Mouse (Mus musculus) heart, adult 11 months (tissue): Measurements from ENCODE around the gene Trim24.
"Not testable (repeated sequence)": the region's sequence is repeated elsewhere in the genome, so short reads cannot be mapped to it uniquely, and the experiment has no call there.

Experiments used
- DNase-seq: peaks from one replicate; pipeline ENCODE4 v3.0.0; 2022

The Trim24 gene

GRCm38 (mm10) chr6:37870245-37871136 lies at the start of gene Trim24:
Gene Trim24, plus strand, starts transcription at chr6:37870811.
- peak; percentile 100 for DNase-seq

GRCm38 (mm10) chr6:37821531-37822051 lies 49.0 kb upstream of the Trim24 start:
- peak; percentile 30 for DNase-seq

- DNase-seq = no peak
These were observed 48.2 kb upstream of the Trim24 start for GRCm38 (mm10) chr6:37822390-37822789.

GRCm38 (mm10) chr6:37823731-37824130 lies 46.9 kb upstream of the Trim24 start:
- DNase-seq = peak; percentile 19

- DNase-seq = peak; percentile 30
These were observed 45.1 kb upstream of the Trim24 start for GRCm38 (mm10) chr6:37825331-37826115.

- no peak for DNase-seq
These were observed 41.7 kb upstream of the Trim24 start for GRCm38 (mm10) chr6:37828955-37829354.

- no peak for DNase-seq
These were observed 41.0 kb upstream of the Trim24 start for GRCm38 (mm10) chr6:37829631-37830030.

GRCm38 (mm10) chr6:37833691-37834090 lies 36.9 kb upstream of the Trim24 start:
- no peak for DNase-seq

- DNase-seq = peak; percentile 52
These were observed 33.6 kb upstream of the Trim24 start for GRCm38 (mm10) chr6:37836951-37837565.

- DNase-seq = peak; percentile 87
These were observed 27.6 kb upstream of the Trim24 start for GRCm38 (mm10) chr6:37842779-37843605.

- DNase-seq = no peak
These were observed 26.9 kb upstream of the Trim24 start for GRCm38 (mm10) chr6:37843647-37844273.

- not testable (repeated sequence) for DNase-seq
These were observed 25.7 kb upstream of the Trim24 start for GRCm38 (mm10) chr6:37844947-37845346.

GRCm38 (mm10) chr6:37847531-37847930 lies 23.1 kb upstream of the Trim24 start:
- not testable (repeated sequence) for DNase-seq

GRCm38 (mm10) chr6:37851352-37851751 lies 19.3 kb upstream of the Trim24 start:
- DNase-seq = no peak

GRCm38 (mm10) chr6:37853289-37853688 lies 17.3 kb upstream of the Trim24 start:
- DNase-seq = no peak

GRCm38 (mm10) chr6:37855384-37855783 lies 15.2 kb upstream of the Trim24 start:
- DNase-seq = no peak

GRCm38 (mm10) chr6:37856300-37856699 lies 14.3 kb upstream of the Trim24 start:
- not testable (repeated sequence) for DNase-seq

GRCm38 (mm10) chr6:37857196-37857874 lies 13.3 kb upstream of the Trim24 start:
- peak; percentile 34 for DNase-seq

- DNase-seq = peak; percentile 54
These were observed 12.5 kb upstream of the Trim24 start for GRCm38 (mm10) chr6:37858126-37858525.

- DNase-seq = peak; percentile 35
These were observed 7.7 kb upstream of the Trim24 start for GRCm38 (mm10) chr6:37862893-37863292.
